Mouse (Mus musculus): ENCODE data around the gene Mrps18a. TPM values are rescaled to one million over a fixed set of nuclear protein-coding genes. Genes with fewer than 3 reads are reported as not detected.

Mrps18a gene
- polyA plus RNA-seq, 1 experiment: 9.7 TPM

- H3K4me3 ChIP-seq (replicated peaks): no peak overlapping the region
- no peaks in the 10 kb centered on the region; the same call in 1 of the 2 replicates for H3K27me3 ChIP-seq (ENCODE audit: control insufficient read depth)
- no peak for TF ChIP-seq GATA1 (IDR thresholded peaks at IDR 0.05; ENCODE audit: low read length)
- TF ChIP-seq TAL1 (IDR thresholded peaks at IDR 0.05; ENCODE audit: low read length): no peak
- peaks cover 53% of the 10 kb centered on the region for H3K36me3 ChIP-seq (ENCODE audit: control insufficient read depth)
- peaks cover 11% of the 10 kb centered on the region for H3K4me1 ChIP-seq (ENCODE audit: control insufficient read depth)
- H3K9me3 ChIP-seq (ENCODE audit: control insufficient read depth, low read length): no peaks in the 10 kb centered on the region
Observed at GRCm38 (mm10) chr17:46129741-46130498, 19.1 kb downstream of the Mrps18a start.

- H3K4me1 ChIP-seq (ENCODE audit: control insufficient read depth): peaks cover 11% of the 10 kb centered on the region
- H3K4me3 ChIP-seq (replicated peaks): no peak overlapping the region
- no peaks in the 10 kb centered on the region for H3K9me3 ChIP-seq (ENCODE audit: control insufficient read depth, low read length)
- peaks cover 30% of the 10 kb centered on the region for H3K36me3 ChIP-seq (ENCODE audit: control insufficient read depth)
- no peak for TF ChIP-seq GATA1 (IDR thresholded peaks at IDR 0.05; ENCODE audit: low read length)
- H3K27me3 ChIP-seq (ENCODE audit: control insufficient read depth): peaks cover 6% of the 10 kb centered on the region
Observed at GRCm38 (mm10) chr17:46132058-46132718, 21.4 kb downstream of the Mrps18a start.

- Histone ChIP-seq H3K4me3 (replicated peaks) (no peak overlapping the region), H3K9me3 (ENCODE audit: control insufficient read depth, low read length) (no peaks in the 10 kb centered on the region), H3K4me1 (ENCODE audit: control insufficient read depth) (peaks cover 11% of the 10 kb centered on the region), H3K27me3 (ENCODE audit: control insufficient read depth) (peaks cover 6% of the 10 kb centered on the region), H3K36me3 (ENCODE audit: control insufficient read depth) (peaks cover 24% of the 10 kb centered on the region)
- no peak for TF ChIP-seq GATA1 (IDR thresholded peaks at IDR 0.05; ENCODE audit: low read length)
- TF ChIP-seq TAL1 (IDR thresholded peaks at IDR 0.05; ENCODE audit: low read length): no peak
Observed at GRCm38 (mm10) chr17:46132862-46133261, 22.1 kb downstream of the Mrps18a start.

GRCm38 (mm10) chr17:46138563-46139236 is 27.9 kb downstream of the Mrps18a start:
- peaks cover 1% of the 10 kb centered on the region; the same call in 1 of the 2 replicates for H3K36me3 ChIP-seq (ENCODE audit: control insufficient read depth)
- H3K9me3 ChIP-seq (ENCODE audit: control insufficient read depth, low read length): no peaks in the 10 kb centered on the region
- H3K4me1 ChIP-seq (ENCODE audit: control insufficient read depth): peaks cover 17% of the 10 kb centered on the region
- no peak for TF ChIP-seq TAL1 (IDR thresholded peaks at IDR 0.05; ENCODE audit: low read length)
- TF ChIP-seq GATA1 (IDR thresholded peaks at IDR 0.05; ENCODE audit: low read length): no peak
- peaks cover 10% of the 10 kb centered on the region for H3K27me3 ChIP-seq (ENCODE audit: control insufficient read depth)
- no peak overlapping the region for H3K4me3 ChIP-seq (replicated peaks)

- peaks cover 29% of the 10 kb centered on the region for H3K4me1 ChIP-seq (ENCODE audit: control insufficient read depth)
- TF ChIP-seq GATA1 (IDR thresholded peaks at IDR 0.05; ENCODE audit: low read length): no peak
Observed at GRCm38 (mm10) chr17:46139872-46140271, 29.1 kb downstream of the Mrps18a start.

GRCm38 (mm10) chr17:46143578-46144423 is 33.0 kb downstream of the Mrps18a start, which contains the start of gene Rsph9:
Rsph9 (minus strand) TSS chr17:46144216.
- TF ChIP-seq GATA1 (IDR thresholded peaks at IDR 0.05; ENCODE audit: low read length) (no peak), TAL1 (IDR thresholded peaks at IDR 0.05; ENCODE audit: low read length) (no peak)
- Histone ChIP-seq H3K36me3 (ENCODE audit: control insufficient read depth) (peaks cover 49% of the 10 kb centered on the region), H3K9me3 (ENCODE audit: control insufficient read depth, low read length) (no peaks in the 10 kb centered on the region), H3K4me3 (replicated peaks) (peak within 1 kb of the TSS; percentile 64), H3K4me1 (ENCODE audit: control insufficient read depth) (peaks cover 47% of the 10 kb centered on the region), H3K27me3 (ENCODE audit: control insufficient read depth) (peaks cover 7% of the 10 kb centered on the region)

More at GRCm38 (mm10) chr17:46139872-46140271, 29.1 kb downstream of the Mrps18a start:
- no peaks in the 10 kb centered on the region for H3K9me3 ChIP-seq (ENCODE audit: control insufficient read depth, low read length)
- H3K36me3 ChIP-seq (ENCODE audit: control insufficient read depth): peaks cover 9% of the 10 kb centered on the region
- H3K4me3 ChIP-seq (replicated peaks): no peak overlapping the region
- H3K27me3 ChIP-seq (ENCODE audit: control insufficient read depth): peaks cover 13% of the 10 kb centered on the region

GRCm38 (mm10) chr17:46152847-46153782 is 42.3 kb downstream of the Mrps18a start, which contains the start of gene Mad2l1bp:
Mad2l1bp (minus strand) TSS chr17:46153553.
- no peak for TF ChIP-seq GATA1 (IDR thresholded peaks at IDR 0.05; ENCODE audit: low read length)
- TF ChIP-seq TAL1 (IDR thresholded peaks at IDR 0.05; ENCODE audit: low read length): no peak
- Histone ChIP-seq H3K4me1 (ENCODE audit: control insufficient read depth) (peaks cover 72% of the 10 kb centered on the region), H3K9me3 (ENCODE audit: control insufficient read depth, low read length) (peaks cover 7% of the 10 kb centered on the region), H3K4me3 (replicated peaks) (peak within 1 kb of the TSS; percentile 97), H3K36me3 (ENCODE audit: control insufficient read depth) (peaks cover 55% of the 10 kb centered on the region), H3K27me3 (ENCODE audit: control insufficient read depth) (no peaks in the 10 kb centered on the region)
